Mouse (Mus musculus) megakaryocyte, embryonic 14.5 days (primary cell): ENCODE data around the gene Taf3.

Experiments
- FLI1 ChIP-seq: IDR thresholded peaks from 2 replicates; pipeline ENCODE4 v1.6.1; 2012; ENCODE audit warnings: low read length, inconsistent platforms, mixed read lengths
- GATA1 ChIP-seq: IDR thresholded peaks from 3 replicates; pipeline ENCODE4 v1.6.1; 2012; ENCODE audit warnings: mixed read lengths, low read length, inconsistent platforms, borderline replicate concordance

GRCm38 (mm10) chr2:9982446-9982845 lies 66.0 kb downstream of the Taf3 start:
- TF ChIP-seq GATA1 (no peak), FLI1 (no peak)
